Mouse (Mus musculus): ENCODE measurements around the gene Armc5.
A peak's percentile ranks its signal among the peaks of the same experiment; 100 is the strongest.

Gene Armc5

DNA sequence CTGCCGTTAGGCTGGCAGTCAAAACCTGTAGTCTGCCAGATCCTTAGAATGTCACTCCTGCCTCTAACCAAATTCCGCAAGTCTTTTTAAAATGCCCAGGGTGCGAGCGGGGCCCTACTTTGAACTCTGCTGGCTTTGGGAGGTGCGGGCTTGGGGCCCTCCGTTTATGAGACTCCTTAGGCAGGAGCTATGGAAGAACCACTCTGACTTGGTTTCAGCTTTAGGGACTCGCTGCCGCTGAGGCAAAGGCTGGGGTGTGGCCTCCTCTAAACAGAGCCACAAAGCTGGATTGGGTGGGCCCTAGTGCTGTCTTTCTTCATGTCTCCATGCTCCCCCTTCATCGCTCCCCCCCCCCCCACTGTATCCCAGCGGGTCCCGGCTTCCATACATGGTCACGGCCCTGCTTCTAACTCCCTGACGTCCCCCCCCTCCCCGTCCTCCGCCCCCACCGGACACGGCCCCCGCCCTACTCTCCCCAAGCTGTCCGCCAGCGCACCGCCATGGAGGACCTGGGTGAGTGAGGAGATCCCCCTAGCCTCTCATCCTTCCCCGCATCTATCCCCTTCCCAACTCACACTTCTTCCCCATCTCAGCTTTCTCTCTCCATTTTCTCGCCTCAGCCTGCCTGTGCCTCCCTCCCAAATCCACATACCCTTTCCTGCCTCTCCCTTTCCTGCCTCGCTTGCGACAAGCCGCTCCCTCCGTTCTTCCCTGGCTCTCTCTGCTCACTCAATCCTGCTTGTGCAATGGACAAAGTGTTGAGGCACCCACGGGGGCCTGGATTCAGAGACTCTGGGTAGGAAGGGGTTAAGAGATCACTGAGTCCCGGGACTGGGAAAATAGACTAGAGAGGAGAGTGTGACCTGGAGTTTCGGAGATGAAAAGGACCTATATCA, 9.6 kb downstream of the Armc5 start, which contains the start of gene Tgfb1i1:
TSS of gene Tgfb1i1 (plus strand) at position 317 of the 896 bp plus-strand sequence.
- peak; percentile 76 for DNase-seq (ENCODE audit: low read depth, low spot score)

DNA sequence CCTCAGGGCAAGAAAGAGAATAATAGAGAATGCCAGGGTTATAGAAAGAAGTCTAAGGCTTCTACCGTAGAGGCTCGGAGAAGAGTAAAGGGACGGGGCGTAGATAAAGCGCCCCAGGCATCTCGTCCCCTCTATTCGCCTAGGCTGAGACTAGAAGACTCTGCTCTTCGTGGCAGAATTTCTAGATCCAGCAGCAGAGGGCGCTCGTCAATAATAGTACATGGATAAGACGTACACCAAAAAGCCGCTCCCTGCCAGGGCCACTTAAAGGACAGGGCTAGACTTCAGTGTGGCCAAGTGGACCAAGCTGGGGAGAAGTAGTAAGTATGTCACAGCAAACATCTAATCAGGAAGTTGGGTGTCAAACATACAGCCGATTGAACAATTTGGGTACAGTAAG, 10.3 kb downstream of the Armc5 start:
- DNase-seq (ENCODE audit: low read depth, low spot score), result peak; percentile 74

- DNase-seq (ENCODE audit: low read depth, low spot score), result no peak
Observed at GRCm38 (mm10) chr7:128248081-128249042, 11.2 kb downstream of the Armc5 start.

- no peak for DNase-seq (ENCODE audit: low read depth, low spot score)
Observed at GRCm38 (mm10) chr7:128249998-128250397, 12.9 kb downstream of the Armc5 start.

DNA sequence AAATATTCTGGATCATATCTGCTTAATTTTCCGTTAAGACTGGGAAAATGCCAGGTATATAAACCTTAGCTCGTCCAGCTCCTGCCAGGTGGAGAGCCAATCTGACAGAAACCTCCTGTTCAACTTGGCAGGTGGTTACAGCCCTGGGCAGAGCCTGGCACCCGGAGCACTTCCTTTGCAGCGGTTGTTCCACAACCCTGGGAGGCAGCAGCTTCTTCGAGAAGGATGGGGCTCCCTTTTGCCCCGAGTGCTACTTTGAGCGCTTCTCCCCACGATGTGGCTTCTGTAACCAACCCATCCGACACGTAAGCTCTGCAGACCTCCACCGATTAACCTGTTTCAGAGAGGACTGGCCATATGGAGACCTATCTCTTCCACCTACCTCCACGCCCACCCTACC, 14.8 kb downstream of the Armc5 start:
- DNase-seq (ENCODE audit: low read depth, low spot score), result no peak

DNA sequence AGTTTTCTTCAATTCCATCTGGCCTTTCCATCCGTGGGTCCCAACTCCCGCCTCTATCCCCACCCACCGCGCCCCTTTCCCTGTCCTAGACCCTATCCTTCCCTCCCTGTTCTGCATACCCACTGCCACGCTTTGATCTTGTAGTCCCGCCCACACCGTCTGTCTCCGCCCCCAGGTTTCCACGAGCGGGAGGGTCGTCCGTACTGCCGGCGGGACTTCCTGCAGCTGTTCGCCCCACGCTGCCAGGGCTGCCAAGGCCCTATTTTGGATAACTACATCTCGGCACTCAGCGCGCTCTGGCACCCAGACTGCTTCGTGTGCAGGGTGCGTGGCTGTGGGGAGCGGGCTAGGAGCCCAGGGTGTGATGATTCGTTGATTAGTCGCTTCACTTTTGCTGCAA, 15.5 kb downstream of the Armc5 start:
- DNase-seq (ENCODE audit: low read depth, low spot score), result no peak

- DNase-seq (ENCODE audit: low read depth, low spot score), result no peak
Observed at GRCm38 (mm10) chr7:128254978-128255377, 17.8 kb downstream of the Armc5 start.

GRCm38 (mm10) chr7:128255757-128256156, 18.6 kb downstream of the Armc5 start:
- no peak for DNase-seq (ENCODE audit: low read depth, low spot score)

GRCm38 (mm10) chr7:128256783-128257334, 19.7 kb downstream of the Armc5 start:
- DNase-seq (ENCODE audit: low read depth, low spot score), result no peak

- DNase-seq (ENCODE audit: low read depth, low spot score), result no peak
Observed at GRCm38 (mm10) chr7:128265411-128265810, 28.3 kb downstream of the Armc5 start, which contains the start of gene Slc5a2. Gene Slc5a2 (plus strand): TSS chr7:128265657.

DNA sequence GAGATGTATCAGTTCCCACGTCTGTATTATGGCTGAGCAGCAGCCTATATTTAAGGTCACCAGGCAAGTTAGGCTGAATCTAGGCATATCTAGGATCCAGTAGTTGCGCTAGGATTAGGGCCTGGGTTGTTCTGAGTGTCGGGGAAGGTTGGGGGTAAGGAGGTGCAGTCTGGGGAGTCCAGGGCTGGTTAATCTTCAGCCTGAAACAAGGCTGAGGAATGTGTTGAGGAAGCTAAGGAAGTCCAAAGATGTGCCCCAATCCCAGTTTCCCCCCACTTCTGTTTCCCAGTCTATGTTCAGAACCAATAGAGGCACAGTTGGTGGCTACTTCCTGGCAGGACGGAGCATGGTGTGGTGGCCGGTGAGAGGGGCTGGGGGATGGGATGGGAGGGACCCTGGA, 28.9 kb downstream of the Armc5 start:
- no peak for DNase-seq (ENCODE audit: low read depth, low spot score)

GRCm38 (mm10) chr7:128267391-128267790, 30.2 kb downstream of the Armc5 start:
- no peak for DNase-seq (ENCODE audit: low read depth, low spot score)

GRCm38 (mm10) chr7:128267813-128268212, 30.7 kb downstream of the Armc5 start:
- DNase-seq (ENCODE audit: low read depth, low spot score), result peak; percentile 58

- no peak for DNase-seq (ENCODE audit: low read depth, low spot score)
Observed at GRCm38 (mm10) chr7:128270431-128270850, 33.3 kb downstream of the Armc5 start.

GRCm38 (mm10) chr7:128271496-128271895, 34.4 kb downstream of the Armc5 start:
- DNase-seq (ENCODE audit: low read depth, low spot score), result no peak

DNA sequence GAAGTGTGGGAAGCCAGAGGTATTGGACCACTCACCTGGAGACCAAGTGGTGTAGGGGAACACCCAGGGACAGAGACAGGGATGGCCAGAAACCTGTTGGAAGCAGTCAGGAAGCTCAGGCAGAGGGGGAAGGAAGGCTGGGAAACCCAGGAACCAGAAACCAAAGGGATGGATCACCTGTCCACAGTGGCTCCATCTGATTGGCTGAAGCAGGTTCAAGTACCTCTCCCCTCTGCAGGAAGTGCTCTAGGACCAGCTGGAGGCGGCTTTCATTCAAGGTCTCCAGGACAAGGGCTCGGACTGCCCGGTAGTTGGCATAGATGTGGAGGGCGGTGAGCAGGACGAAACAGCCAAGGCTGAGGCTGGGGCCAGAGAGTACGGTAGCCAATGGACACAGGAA, 38.9 kb downstream of the Armc5 start:
- DNase-seq (ENCODE audit: low read depth, low spot score), result no peak

GRCm38 (mm10) chr7:128279750-128280149, 42.6 kb downstream of the Armc5 start:
- DNase-seq (ENCODE audit: low read depth, low spot score), result no peak

- DNase-seq (ENCODE audit: low read depth, low spot score), result no peak
Observed at GRCm38 (mm10) chr7:128281765-128282164, 44.6 kb downstream of the Armc5 start.

- no peak for DNase-seq (ENCODE audit: low read depth, low spot score)
Observed at GRCm38 (mm10) chr7:128282532-128283244, 45.5 kb downstream of the Armc5 start.

- no peak for DNase-seq (ENCODE audit: low read depth, low spot score)
Observed at GRCm38 (mm10) chr7:128284047-128284446, 46.9 kb downstream of the Armc5 start.

DNA sequence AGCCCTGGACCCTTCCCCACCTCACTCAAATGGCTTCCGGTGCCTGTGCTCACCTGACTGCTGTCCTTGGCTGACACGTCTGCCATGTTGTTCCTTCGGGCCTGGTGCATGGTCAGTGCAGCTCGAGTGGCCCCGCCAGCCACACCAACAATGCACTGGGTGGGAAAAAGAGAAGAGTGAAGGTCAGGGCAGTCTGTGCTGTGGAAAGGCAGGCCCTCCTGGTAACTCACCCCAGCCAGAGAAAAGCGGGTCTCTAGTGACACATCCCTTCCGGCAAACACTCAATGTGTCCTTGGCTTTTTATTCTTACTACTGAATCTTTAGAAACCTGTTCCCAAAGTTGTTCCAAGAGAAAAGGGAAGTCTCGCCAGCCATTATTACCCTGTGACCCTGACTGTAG, 47.9 kb downstream of the Armc5 start:
- no peak for DNase-seq (ENCODE audit: low read depth, low spot score)

Measured in skeletal muscle tissue, adult 2 months (tissue).